Mouse (Mus musculus) adrenal gland, postnatal 10 days (tissue): ENCODE measurements around the gene Zfp626. TPM values are rescaled to one million over a fixed set of nuclear protein-coding genes. Genes with fewer than 3 reads are reported as not detected.
"Not testable (repeated sequence)": the region's sequence is repeated elsewhere in the genome, so short reads cannot be mapped to it uniquely, and the experiment has no call there.

Experiments used
- DNase-seq: peaks from one replicate; pipeline ENCODE4 v3.0.0; 2021; ENCODE audit warnings: mixed read lengths
- long read RNA-seq, 2 experiments: library from polyadenylated mRNA; stranded (forward); transcript quantifications; one replicate each; pipeline ENCODE4 v2.0.0; 2021
- total RNA-seq, 2 experiments: library from RNA; stranded (reverse); gene quantifications; 2 replicates each; pipeline ENCODE4 v1.2.3; 2021

Gene Zfp626
- total RNA-seq: 1 to 10 TPM; 6.5 to 8.9 TPM
- long read RNA-seq, experiment 1, partial matches to known transcripts: 0 of 1 reads
- long read RNA-seq, experiment 1, other reads (novel, unspliced or antisense): 1 of 1 reads
- long read RNA-seq, experiment 2, partial matches to known transcripts: 0 of 1 reads
- long read RNA-seq, experiment 2, other reads (novel, unspliced or antisense): 1 of 1 reads

- DNase-seq: not testable (repeated sequence)
These were observed at the start of gene Zfp626 for GRCm38 (mm10) chr7:27806896-27807295. TSS of gene Zfp626 (plus strand) at chr7:27807196.

- DNase-seq: no peak
These were observed 41.7 kb upstream of the Zfp626 start for GRCm38 (mm10) chr7:27765176-27765886.

GRCm38 (mm10) chr7:27789306-27789705, 17.7 kb upstream of the Zfp626 start:
- no peak for DNase-seq

GRCm38 (mm10) chr7:27793865-27794264, 13.1 kb upstream of the Zfp626 start:
- not testable (repeated sequence) for DNase-seq

GRCm38 (mm10) chr7:27794566-27794965, 12.4 kb upstream of the Zfp626 start:
- no peak for DNase-seq

- no peak for DNase-seq
These were observed 8.8 kb upstream of the Zfp626 start for GRCm38 (mm10) chr7:27797906-27798811.

GRCm38 (mm10) chr7:27801137-27801536, 5.9 kb upstream of the Zfp626 start:
- peak; percentile 9 for DNase-seq

- DNase-seq: no peak
These were observed 4.0 kb upstream of the Zfp626 start for GRCm38 (mm10) chr7:27802986-27803385.

- peak; percentile 89 for DNase-seq
These were observed 2.5 kb upstream of the Zfp626 start for GRCm38 (mm10) chr7:27804297-27805030.

GRCm38 (mm10) chr7:27807305-27807704, 309 bp downstream of the Zfp626 start:
- DNase-seq: not testable (repeated sequence)

GRCm38 (mm10) chr7:27818526-27819110, 11.6 kb downstream of the Zfp626 start:
- DNase-seq: no peak

GRCm38 (mm10) chr7:27822611-27823010, 15.6 kb downstream of the Zfp626 start:
- no peak for DNase-seq

- no peak for DNase-seq
These were observed 27.1 kb downstream of the Zfp626 start for GRCm38 (mm10) chr7:27834131-27834530.

- DNase-seq: no peak
These were observed 30.9 kb downstream of the Zfp626 start for GRCm38 (mm10) chr7:27837896-27838295.

- DNase-seq: peak; percentile 89
These were observed 31.6 kb downstream of the Zfp626 start, which contains the start of gene Zfp59 for GRCm38 (mm10) chr7:27838323-27839249. TSS of gene Zfp59 (plus strand) at chr7:27838607.

- no peak for DNase-seq
These were observed 32.6 kb downstream of the Zfp626 start for GRCm38 (mm10) chr7:27839596-27839995.

GRCm38 (mm10) chr7:27840104-27840503, 33.1 kb downstream of the Zfp626 start:
- no peak for DNase-seq

GRCm38 (mm10) chr7:27857227-27857626, 50.2 kb downstream of the Zfp626 start, which contains the start of gene Zfp607a:
TSS of gene Zfp607a (plus strand) at chr7:27857527.
- no peak for DNase-seq

GRCm38 (mm10) chr7:27859301-27860251, 52.6 kb downstream of the Zfp626 start:
- DNase-seq: peak; percentile 10
